Mouse (Mus musculus): Measurements from ENCODE around the gene Csn1s2a.

DNA sequence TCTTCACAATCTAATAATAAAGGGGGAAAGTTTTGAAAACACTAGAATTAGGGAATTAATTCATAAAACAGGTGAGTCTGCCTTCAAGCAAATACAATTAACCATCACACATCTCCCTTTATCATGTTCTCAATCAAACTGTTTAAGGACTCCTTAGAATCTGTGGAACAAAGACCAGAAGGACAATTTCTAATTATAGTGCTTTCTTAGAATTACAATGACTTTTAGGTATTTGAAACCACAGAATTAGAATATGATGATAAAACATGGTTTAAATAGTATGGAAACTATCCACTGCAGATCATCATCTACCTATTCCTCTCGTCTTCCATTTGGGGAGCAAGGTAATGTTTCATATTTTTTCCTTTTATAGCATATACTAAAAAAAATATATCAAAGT, at the start of gene Csn1s2a:
- TF ChIP-seq CTCF (conservative IDR thresholded peaks at IDR 0.05; ENCODE audit: insufficient read depth, insufficient read length, low read depth, low read length) (no peak), POLR2A (IDR thresholded peaks at IDR 0.05; ENCODE audit: low read depth, low read length) (no peak)

All from kidney, adult 2 months (tissue).